Mouse (Mus musculus): ENCODE measurements at regions not wholly inside any gene's neighbourhood (a gene's known extent, or its start where the extent isn't known, plus 50 kb on each side); places are given as distances from the start of the nearest gene placed in this dataset.

DNA sequence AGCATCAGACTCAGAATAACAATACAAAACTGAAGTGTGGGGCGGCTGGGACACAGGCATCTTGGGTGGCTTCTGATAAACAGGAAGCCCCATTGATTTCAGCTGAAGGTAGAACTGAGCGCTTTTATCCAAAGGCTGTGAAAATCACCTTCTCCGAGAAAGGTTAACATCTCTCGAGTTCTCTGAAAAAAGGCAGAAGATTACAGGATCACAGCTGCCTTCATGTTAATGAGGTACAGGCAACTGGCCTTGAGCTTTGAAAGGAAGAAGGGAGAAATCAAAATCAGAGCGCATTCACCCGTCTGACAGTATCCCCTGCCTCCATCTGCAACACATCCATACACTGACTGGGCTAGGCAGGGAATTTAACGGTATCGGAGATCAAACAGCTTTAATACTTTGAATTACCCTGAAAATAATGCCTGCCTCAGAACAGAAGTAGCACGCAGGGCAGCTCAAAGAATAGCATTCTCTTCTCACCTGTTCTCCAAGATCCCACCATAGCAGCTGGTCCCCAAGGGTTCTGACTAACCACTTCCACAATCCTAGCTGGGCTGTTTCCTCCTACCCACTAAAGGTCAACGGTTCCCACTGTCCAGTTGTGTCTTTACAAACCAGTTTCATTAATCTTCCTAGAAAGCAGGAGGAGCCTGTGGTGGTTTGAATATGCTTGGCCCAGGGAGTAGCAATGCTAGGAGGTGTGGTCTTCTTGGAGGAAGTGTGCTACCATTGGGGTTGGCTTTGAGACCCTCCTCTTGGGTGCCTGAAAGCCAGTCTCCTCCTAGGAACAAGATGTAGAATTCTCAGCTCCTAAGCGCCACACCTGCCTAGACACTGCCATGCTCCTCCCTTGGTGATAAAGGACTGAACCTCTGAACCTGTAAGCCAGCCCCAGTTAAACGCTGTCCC is 141.6 kb downstream of the Sox4 start:
- no peak for DNase-seq (ENCODE audit: low spot score)
- Histone ChIP-seq H3K9ac (ENCODE audit: low read depth, low read length) (no peak overlapping the region), H3K36me3 (ENCODE audit: control insufficient read depth, insufficient read depth, low read length) (no peaks in the 10 kb centered on the region), H3K27me3 (replicated peaks; ENCODE audit: control insufficient read depth, insufficient read depth, low read length) (no peaks in the 10 kb centered on the region), H3K4me2 (no peak overlapping the region), H3K4me3 (ENCODE audit: low read depth, low read length) (no peak overlapping the region), H3K9me3 (ENCODE audit: control insufficient read depth, low read length) (no peaks in the 10 kb centered on the region), H3K27ac (ENCODE audit: low read depth, low read length) (no peak overlapping the region), H3K4me1 (replicated peaks; ENCODE audit: control insufficient read depth, insufficient read depth, low read length) (peaks cover 4% of the 10 kb centered on the region; the same call in 1 of the 2 replicates)
- no peak for ATAC-seq (replicated peaks; ENCODE audit: low FRiP score)
- 48% methylated on average over 12 of the region's 12 CpGs for WGBS

DNA sequence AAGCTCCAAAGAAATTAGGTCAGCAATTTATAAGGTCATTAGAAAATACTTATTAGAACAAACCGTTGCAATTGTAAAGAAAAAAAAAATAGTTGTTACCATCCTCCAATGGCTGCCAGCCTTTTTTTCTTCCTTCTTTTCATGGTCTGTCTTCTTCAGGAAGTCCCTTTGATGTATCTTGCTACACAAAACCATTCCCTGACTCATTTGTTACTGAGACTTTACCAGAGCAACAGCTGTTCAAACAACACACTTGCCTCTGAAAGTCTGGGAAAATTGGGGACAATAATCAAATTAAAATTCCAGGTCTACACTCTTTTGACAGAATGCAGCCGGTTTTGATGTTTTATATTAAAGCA is 142.5 kb downstream of the Sox4 start:
- peaks cover 4% of the 10 kb centered on the region; the same call in 1 of the 2 replicates for H3K4me1 ChIP-seq (replicated peaks; ENCODE audit: control insufficient read depth, insufficient read depth, low read length)
- no peak overlapping the region for H3K9ac ChIP-seq (ENCODE audit: low read depth, low read length)
- 27% methylated on average over 2 of the region's 2 CpGs for WGBS
- no peak overlapping the region for H3K4me2 ChIP-seq
- no peaks in the 10 kb centered on the region for H3K36me3 ChIP-seq (ENCODE audit: control insufficient read depth, insufficient read depth, low read length)
- no peak overlapping the region for H3K4me3 ChIP-seq (ENCODE audit: low read depth, low read length)
- ATAC-seq (replicated peaks; ENCODE audit: low FRiP score), result no peak
- DNase-seq (ENCODE audit: low spot score), result no peak
- H3K9me3 ChIP-seq (ENCODE audit: control insufficient read depth, low read length), result no peaks in the 10 kb centered on the region
- no peak overlapping the region for H3K27ac ChIP-seq (ENCODE audit: low read depth, low read length)
- no peaks in the 10 kb centered on the region for H3K27me3 ChIP-seq (replicated peaks; ENCODE audit: control insufficient read depth, insufficient read depth, low read length)

DNA sequence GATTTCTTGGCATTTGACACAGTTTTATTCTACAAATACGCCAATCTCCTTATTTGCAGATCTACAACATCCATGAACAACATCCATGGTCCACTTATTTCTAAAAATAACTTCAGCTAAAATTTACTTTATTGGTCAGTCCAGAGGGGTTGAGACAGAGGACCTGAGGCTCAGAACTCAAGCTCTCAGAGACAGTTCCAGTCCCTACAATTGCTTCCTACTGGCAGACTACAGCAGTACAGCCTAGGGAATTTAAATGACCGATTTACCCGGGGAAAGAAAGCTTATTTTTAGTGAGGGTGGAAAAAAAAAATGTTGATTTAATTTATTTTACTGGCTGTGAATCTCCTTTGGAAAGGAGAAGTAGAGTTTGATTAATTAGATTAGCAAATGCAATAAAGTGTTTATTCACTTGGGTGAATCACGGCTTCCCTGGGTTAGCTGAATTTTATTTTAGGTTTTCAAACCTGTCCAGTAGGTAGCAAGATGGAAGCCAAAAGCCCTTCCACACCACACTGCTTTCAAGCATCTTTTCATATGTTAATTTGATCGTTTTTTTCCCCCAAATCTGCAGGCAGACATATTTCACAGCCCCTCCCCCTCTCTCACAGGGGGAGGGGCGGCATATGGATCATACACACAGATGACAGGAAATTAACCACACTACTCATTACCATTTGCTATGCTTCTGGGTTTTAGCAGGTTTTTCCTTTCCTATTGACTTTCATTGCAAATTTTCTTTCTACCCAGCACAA is 143.0 kb downstream of the Sox4 start:
- Histone ChIP-seq H3K4me1 (replicated peaks; ENCODE audit: control insufficient read depth, insufficient read depth, low read length) (peaks cover 4% of the 10 kb centered on the region; the same call in 1 of the 2 replicates), H3K9me3 (ENCODE audit: control insufficient read depth, low read length) (no peaks in the 10 kb centered on the region), H3K9ac (ENCODE audit: low read depth, low read length) (no peak overlapping the region), H3K4me2 (no peak overlapping the region), H3K27ac (ENCODE audit: low read depth, low read length) (no peak overlapping the region), H3K27me3 (replicated peaks; ENCODE audit: control insufficient read depth, insufficient read depth, low read length) (no peaks in the 10 kb centered on the region), H3K4me3 (ENCODE audit: low read depth, low read length) (no peak overlapping the region), H3K36me3 (ENCODE audit: control insufficient read depth, insufficient read depth, low read length) (no peaks in the 10 kb centered on the region)
- WGBS, result 55% methylated on average over 6 of the region's 6 CpGs
- ATAC-seq (replicated peaks; ENCODE audit: low FRiP score), result no peak
- no peak for DNase-seq (ENCODE audit: low spot score)

DNA sequence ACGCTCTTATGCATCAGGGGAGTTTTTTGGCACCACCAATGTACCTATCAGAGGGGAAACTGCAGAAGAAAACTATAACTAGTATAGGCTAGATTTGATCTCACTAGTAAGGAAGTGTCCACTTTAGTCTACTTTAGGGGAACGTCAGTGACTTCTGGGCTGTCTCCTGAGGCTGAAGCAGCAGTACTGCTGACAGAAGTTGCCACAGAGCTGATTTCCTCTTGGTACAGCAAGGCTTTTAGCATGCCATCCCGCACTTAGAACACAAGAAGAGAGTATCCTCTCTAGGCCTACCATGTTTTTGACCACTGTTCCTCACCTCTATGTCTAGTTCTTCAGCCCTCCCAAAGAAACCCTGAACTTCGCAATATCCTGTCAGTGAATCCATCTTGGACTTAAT is 148.2 kb downstream of the Sox4 start:
- ATAC-seq (replicated peaks; ENCODE audit: low FRiP score), result no peak
- H3K36me3 ChIP-seq (ENCODE audit: control insufficient read depth, insufficient read depth, low read length), result no peaks in the 10 kb centered on the region

DNA sequence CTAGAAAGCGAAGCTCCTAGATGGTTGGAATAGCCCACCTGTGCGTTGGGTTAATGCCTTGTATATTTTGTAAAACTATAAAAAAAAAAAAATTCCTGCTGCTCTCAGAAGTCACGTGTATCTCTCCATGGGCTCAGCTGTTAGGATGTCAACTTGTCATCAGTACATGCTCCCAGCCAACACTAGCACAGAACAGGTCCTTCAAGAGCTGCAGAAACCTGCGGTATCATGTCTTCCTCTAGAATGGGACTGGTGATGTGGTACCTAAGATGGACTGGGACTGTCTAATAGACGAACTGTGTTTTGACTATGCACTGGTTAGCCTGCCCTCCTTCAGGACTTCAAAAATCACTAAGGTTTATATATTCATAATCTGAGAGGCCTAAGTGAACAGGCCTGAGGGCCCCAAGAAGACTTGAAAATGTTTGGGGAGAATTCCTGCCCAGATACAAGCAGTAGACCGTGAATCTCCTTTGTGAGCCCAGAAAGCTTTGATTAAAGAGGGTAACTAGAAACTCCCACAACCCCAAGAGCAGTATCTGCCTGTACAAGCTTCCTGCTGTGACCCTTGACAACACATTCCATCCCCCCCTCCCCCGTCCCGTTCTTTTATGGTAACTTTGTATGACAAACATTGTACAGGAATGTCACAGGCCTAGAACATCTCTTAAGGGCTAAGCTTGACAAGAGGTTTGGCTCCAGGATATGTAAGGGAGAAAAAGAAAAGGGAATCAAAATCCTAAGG is 152.1 kb downstream of the Sox4 start:
- Histone ChIP-seq H3K27ac (ENCODE audit: low read depth, low read length) (no peak overlapping the region), H3K4me3 (ENCODE audit: low read depth, low read length) (no peak overlapping the region), H3K27me3 (replicated peaks; ENCODE audit: control insufficient read depth, insufficient read depth, low read length) (no peaks in the 10 kb centered on the region), H3K36me3 (ENCODE audit: control insufficient read depth, insufficient read depth, low read length) (no peaks in the 10 kb centered on the region), H3K4me2 (no peak overlapping the region), H3K4me1 (replicated peaks; ENCODE audit: control insufficient read depth, insufficient read depth, low read length) (0 out of 2 replicates have a peak, but pooled peaks cover 3% of the 10 kb centered on the region), H3K9ac (ENCODE audit: low read depth, low read length) (no peak overlapping the region), H3K9me3 (ENCODE audit: control insufficient read depth, low read length) (no peaks in the 10 kb centered on the region)
- DNase-seq (ENCODE audit: low spot score) (no peak), ATAC-seq (replicated peaks; ENCODE audit: low FRiP score) (no peak)
- 65% methylated on average over 8 of the region's 8 CpGs for WGBS

More for the DNA sequence above, 148.2 kb downstream of the Sox4 start:
- Histone ChIP-seq H3K27me3 (replicated peaks; ENCODE audit: control insufficient read depth, insufficient read depth, low read length) (no peaks in the 10 kb centered on the region), H3K9me3 (ENCODE audit: control insufficient read depth, low read length) (no peaks in the 10 kb centered on the region), H3K4me3 (ENCODE audit: low read depth, low read length) (no peak overlapping the region), H3K4me1 (replicated peaks; ENCODE audit: control insufficient read depth, insufficient read depth, low read length) (0 out of 2 replicates have a peak, but pooled peaks cover 3% of the 10 kb centered on the region), H3K4me2 (no peak overlapping the region), H3K9ac (ENCODE audit: low read depth, low read length) (no peak overlapping the region), H3K27ac (ENCODE audit: low read depth, low read length) (no peak overlapping the region)
- no peak for DNase-seq (ENCODE audit: low spot score)
- WGBS, result 62% methylated on average over 4 of the region's 4 CpGs

DNA sequence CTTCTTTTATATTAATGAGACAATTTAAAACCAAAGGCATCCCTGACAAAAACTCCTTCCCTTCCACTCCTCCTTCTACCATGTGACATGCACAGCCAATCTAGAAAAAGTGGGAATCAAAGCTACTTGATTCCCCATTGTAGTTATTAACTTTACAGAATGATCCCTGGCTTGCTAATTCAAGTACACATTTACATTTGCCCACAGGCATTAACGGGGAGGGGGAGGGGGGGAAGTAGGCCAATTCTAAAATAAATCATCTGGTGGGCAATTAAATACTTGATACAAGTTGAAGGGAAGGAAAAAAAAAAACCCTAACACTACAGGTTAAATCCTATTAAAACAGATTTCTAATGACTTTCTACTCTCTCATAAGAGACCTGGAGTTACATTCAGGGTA is 152.8 kb downstream of the Sox4 start:
- WGBS, result 62% methylated on average over 1 of the region's 1 CpGs
- no peaks in the 10 kb centered on the region for H3K9me3 ChIP-seq (ENCODE audit: control insufficient read depth, low read length)
- no peaks in the 10 kb centered on the region for H3K36me3 ChIP-seq (ENCODE audit: control insufficient read depth, insufficient read depth, low read length)
- no peak overlapping the region for H3K4me2 ChIP-seq
- no peak for DNase-seq (ENCODE audit: low spot score)
- H3K27me3 ChIP-seq (replicated peaks; ENCODE audit: control insufficient read depth, insufficient read depth, low read length), result no peaks in the 10 kb centered on the region
- H3K4me3 ChIP-seq (ENCODE audit: low read depth, low read length), result no peak overlapping the region
- no peak overlapping the region for H3K27ac ChIP-seq (ENCODE audit: low read depth, low read length)
- H3K4me1 ChIP-seq (replicated peaks; ENCODE audit: control insufficient read depth, insufficient read depth, low read length), result 0 out of 2 replicates have a peak, but pooled peaks cover 3% of the 10 kb centered on the region
- no peak overlapping the region for H3K9ac ChIP-seq (ENCODE audit: low read depth, low read length)
- ATAC-seq (replicated peaks; ENCODE audit: low FRiP score), result no peak

DNA sequence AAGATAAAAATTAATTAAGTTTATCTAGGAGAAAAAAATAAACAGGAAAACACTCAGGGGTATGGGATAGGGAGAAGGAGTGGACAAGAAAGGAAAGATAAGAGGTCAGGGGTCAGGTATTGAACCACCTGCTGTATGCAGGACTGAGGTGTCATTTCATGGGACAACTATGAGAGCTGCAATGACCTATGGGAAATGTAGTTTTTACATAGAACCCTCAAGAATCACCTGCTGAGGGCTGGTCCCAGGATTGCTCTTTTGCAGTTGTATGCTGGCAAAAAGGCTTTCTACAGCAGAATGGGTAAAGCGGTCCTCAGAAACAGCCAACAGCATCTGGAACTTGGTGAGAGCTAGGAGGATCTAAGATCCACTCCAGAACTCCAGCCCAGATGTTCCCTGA is 154.0 kb downstream of the Sox4 start:
- 83% methylated on average over 1 of the region's 1 CpGs for WGBS
- no peak for ATAC-seq (replicated peaks; ENCODE audit: low FRiP score)
- H3K9me3 ChIP-seq (ENCODE audit: control insufficient read depth, low read length), result no peaks in the 10 kb centered on the region
- H3K27me3 ChIP-seq (replicated peaks; ENCODE audit: control insufficient read depth, insufficient read depth, low read length), result no peaks in the 10 kb centered on the region
- no peak overlapping the region for H3K9ac ChIP-seq (ENCODE audit: low read depth, low read length)
- no peaks in the 10 kb centered on the region for H3K36me3 ChIP-seq (ENCODE audit: control insufficient read depth, insufficient read depth, low read length)
- no peak overlapping the region for H3K27ac ChIP-seq (ENCODE audit: low read depth, low read length)
- no peak for DNase-seq (ENCODE audit: low spot score)
- H3K4me3 ChIP-seq (ENCODE audit: low read depth, low read length), result no peak overlapping the region
- H3K4me1 ChIP-seq (replicated peaks; ENCODE audit: control insufficient read depth, insufficient read depth, low read length), result 0 out of 2 replicates have a peak, but pooled peaks cover 3% of the 10 kb centered on the region
- no peak overlapping the region for H3K4me2 ChIP-seq

DNA sequence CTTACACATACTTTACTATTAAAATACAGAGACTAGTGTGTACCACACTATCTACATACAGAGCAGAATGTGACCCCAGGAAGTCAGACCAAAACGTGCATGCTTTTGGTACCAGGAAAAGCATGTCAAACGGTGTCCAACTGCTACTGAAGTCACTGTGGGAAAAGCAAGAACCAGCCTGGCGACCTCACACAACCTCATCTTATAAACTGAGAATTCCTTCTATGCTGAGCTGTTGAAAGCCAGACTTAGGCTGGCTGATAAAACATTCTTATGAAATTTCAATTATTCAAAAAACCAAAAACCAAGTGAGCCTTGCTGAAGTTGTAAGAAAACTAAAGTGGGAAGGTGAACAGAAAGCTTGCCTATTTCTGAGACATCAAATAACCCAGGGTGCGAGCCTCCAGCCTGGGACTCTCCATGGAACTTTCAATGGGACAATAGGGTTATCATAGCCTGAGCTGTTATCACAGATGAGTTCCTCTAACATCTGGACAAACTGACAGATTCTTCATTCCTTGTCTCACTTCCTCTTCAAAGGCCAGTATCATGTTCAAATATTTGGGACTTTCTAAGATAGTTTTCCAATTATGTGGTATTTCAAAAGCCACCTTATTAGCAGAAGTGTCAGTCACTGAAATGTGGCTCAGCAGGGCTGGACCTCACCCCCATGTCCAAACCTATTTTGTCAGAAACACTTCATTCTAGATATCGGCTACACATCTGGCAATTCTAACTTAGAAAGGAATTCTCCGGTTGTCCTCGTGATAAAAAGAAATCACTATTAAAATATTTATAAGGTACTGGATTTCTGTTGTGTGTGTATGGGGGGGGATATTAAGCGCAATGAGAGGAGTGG is 155.7 kb downstream of the Sox4 start:
- ATAC-seq (replicated peaks; ENCODE audit: low FRiP score) (no peak), DNase-seq (ENCODE audit: low spot score) (no peak)
- H3K36me3 ChIP-seq (ENCODE audit: control insufficient read depth, insufficient read depth, low read length), result no peaks in the 10 kb centered on the region
- no peak overlapping the region for H3K4me2 ChIP-seq
- H3K27me3 ChIP-seq (replicated peaks; ENCODE audit: control insufficient read depth, insufficient read depth, low read length), result no peaks in the 10 kb centered on the region
- H3K27ac ChIP-seq (ENCODE audit: low read depth, low read length), result no peak overlapping the region
- H3K4me3 ChIP-seq (ENCODE audit: low read depth, low read length), result no peak overlapping the region
- 0 out of 2 replicates have a peak, but pooled peaks cover 3% of the 10 kb centered on the region for H3K4me1 ChIP-seq (replicated peaks; ENCODE audit: control insufficient read depth, insufficient read depth, low read length)
- WGBS, result 55% methylated on average over 8 of the region's 8 CpGs
- H3K9ac ChIP-seq (ENCODE audit: low read depth, low read length), result no peak overlapping the region
- H3K9me3 ChIP-seq (ENCODE audit: control insufficient read depth, low read length), result no peaks in the 10 kb centered on the region
